Mouse (Mus musculus): ENCODE data around the gene Abhd4.

DNA sequence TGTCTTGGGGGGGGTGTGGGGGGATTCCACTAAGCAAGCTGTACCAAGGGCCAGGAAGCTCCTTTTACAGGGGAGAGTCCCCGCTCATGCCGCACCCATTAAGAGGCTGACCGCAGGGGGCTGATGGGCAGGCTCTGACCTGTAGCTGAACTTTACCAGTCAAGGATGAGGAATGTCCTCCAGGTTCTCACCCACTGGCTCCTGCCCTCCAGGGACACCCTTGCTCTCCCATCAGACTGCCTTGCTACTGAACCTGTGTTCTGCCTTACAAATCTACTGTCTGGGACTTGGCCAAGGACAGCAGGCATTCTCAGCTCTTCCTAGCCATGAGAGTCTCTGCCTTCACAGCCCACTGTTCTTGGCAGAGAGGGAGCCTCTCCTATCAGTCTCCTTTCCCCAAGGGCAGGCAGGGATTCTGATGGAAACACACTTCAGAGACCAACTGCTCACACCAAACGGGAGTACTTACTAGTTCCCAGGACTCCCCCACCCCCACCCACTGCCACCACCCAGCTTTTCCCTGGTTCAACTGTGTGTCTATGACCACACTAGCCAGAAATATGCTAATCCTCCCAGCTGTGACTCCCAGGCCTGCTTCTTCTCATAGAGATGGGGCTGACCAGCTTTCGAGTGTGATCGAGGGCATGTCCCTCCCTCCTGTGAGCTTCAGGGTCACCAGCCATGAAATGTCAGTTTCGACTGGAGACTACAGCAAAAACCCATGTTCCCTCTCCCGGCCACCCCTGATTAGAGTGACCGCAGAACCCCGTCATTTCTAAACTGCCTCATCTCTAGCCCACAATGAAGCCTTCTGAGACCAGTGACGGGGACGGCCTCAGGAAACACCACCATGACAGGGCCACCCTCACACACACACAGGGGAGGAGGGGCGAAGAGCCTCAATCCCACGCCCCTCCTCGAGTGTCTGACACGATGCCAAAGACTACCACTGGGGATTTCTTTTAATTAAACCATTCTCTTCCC, 29.2 kb upstream of the Abhd4 start:
- TF ChIP-seq CTCF (IDR thresholded peaks at IDR 0.05; ENCODE audit: low read depth, low read length) (no peak), POLR2A (IDR thresholded peaks at IDR 0.05; ENCODE audit: extremely low read depth, insufficient read depth, low read length) (no peak)
